Mouse (Mus musculus) hindbrain, embryonic 14.5 days (tissue): ENCODE measurements around the gene Adm2. TPM values are rescaled to one million over a fixed set of nuclear protein-coding genes. Genes with fewer than 3 reads are reported as not detected.

ENCODE experiments used
- ATAC-seq: fragments of 200-750 bp; cut with Nextera tagmentation; 2 replicates; pipeline ENCODE4 v1.8.0; 2017; ENCODE audit warnings: moderate number of reproducible peaks, mild to moderate bottlenecking, moderate TSS enrichment, moderate library complexity; ENCODE audit not compliant: low FRiP score
- DNase-seq: peaks from one replicate; pipeline ENCODE4 v3.0.0-alpha.2; 2015; ENCODE audit warnings: low spot score
- H3K27ac ChIP-seq: fragments of 300-500 bp; sonication (generic); 2 replicates; pipeline ENCODE4 v1.5.1; 2014; ENCODE audit warnings: mild to moderate bottlenecking, moderate library complexity
- H3K27me3 ChIP-seq: fragments of 300-500 bp; sonication (generic); 2 replicates; pipeline ENCODE4 v1.6.1; 2014; ENCODE audit warnings: mild to moderate bottlenecking, low read length, mixed read lengths; ENCODE audit not compliant: control insufficient read depth, insufficient read depth
- H3K36me3 ChIP-seq: fragments of 300-500 bp; sonication (generic); replicated peaks from 2 replicates; pipeline ENCODE4 v1.6.1; 2014; ENCODE audit not compliant: control insufficient read depth, insufficient read depth
- H3K4me1 ChIP-seq: fragments of 300-500 bp; sonication (generic); replicated peaks from 2 replicates; pipeline ENCODE4 v1.6.1; 2014; ENCODE audit warnings: antibody characterized with exemption, low read length, mixed read lengths; ENCODE audit not compliant: control insufficient read depth, insufficient read depth
- H3K4me2 ChIP-seq: fragments of 300-500 bp; sonication (generic); replicated peaks from 2 replicates; pipeline ENCODE4 v1.6.1; 2014; ENCODE audit warnings: mild to moderate bottlenecking, moderate library complexity
- H3K4me3 ChIP-seq: fragments of 300-500 bp; sonication (generic); replicated peaks from 2 replicates; pipeline ENCODE4 v1.5.1; 2014; ENCODE audit warnings: mild to moderate bottlenecking, low read length
- H3K9ac ChIP-seq: fragments of 300-500 bp; sonication (generic); 2 replicates; pipeline ENCODE4 v1.6.1; 2014
- H3K9me3 ChIP-seq: fragments of 300-500 bp; sonication (generic); 2 replicates; pipeline ENCODE4 v1.6.1; 2016; ENCODE audit warnings: low read length; ENCODE audit not compliant: control insufficient read depth
- WGBS: fragments of 180-500 bp; shearing (Covaris S2); extraction: QIAGEN DNeasy Blood & Tissue Kit; methylation state at CpG from one replicate; pipeline ENCODE4 v1.1.7; 2014; 5-methylcytosine and 5-hydroxymethylcytosine counted together
- polyA plus RNA-seq: library from polyadenylated mRNA; unstranded; fragments of >200 nt; fragmentation: Nextera tagmentation; extraction: Ambion mirVana; gene quantifications from 2 replicates; pipeline ENCODE4 v1.2.1, GENCODE M21; 2014

The Adm2 gene
- polyA plus RNA-seq, 1 experiment from 2014 or later, result not detected

- 82% methylated on average over 8 of the region's 8 CpGs for WGBS
- no peak for DNase-seq
- no peak overlapping the region for H3K4me2 ChIP-seq
These were observed 1.3 kb upstream of the Adm2 start for GRCm38 (mm10) chr15:89321264-89321663.

DNA sequence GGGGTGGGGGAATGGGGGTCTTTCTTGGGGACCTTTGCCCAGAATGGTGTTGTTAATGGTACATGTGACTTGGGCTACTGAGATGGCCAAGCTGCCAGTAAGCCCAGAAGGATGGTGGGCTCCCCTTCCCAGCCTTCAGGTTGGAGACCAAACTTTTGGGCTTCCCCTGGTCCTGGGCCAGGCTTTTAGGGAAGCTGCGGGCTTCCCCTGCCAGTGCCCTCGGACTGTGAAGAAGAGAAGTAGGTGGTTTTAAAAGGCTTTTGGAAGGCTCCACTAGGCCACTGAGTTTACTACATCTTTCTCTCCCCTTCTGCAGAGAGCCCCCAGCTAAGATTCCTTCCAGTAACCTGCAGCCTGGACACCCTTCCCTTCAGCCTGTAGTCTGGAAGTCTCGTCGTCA is 1.1 kb downstream of the Adm2 start:
- no peaks in the 10 kb centered on the region for H3K36me3 ChIP-seq
- no peak overlapping the region for H3K27ac ChIP-seq
- H3K9ac ChIP-seq, result no peak overlapping the region
- H3K4me2 ChIP-seq, result no peak overlapping the region
- DNase-seq, result no peak
- 83% methylated on average over 4 of the region's 4 CpGs for WGBS
- no peaks in the 10 kb centered on the region for H3K4me1 ChIP-seq
- no peak overlapping the region for H3K4me3 ChIP-seq
- no peaks in the 10 kb centered on the region for H3K9me3 ChIP-seq
- H3K27me3 ChIP-seq, result peaks cover 10% of the 10 kb centered on the region
- no peak for ATAC-seq

More at GRCm38 (mm10) chr15:89321264-89321663, 1.3 kb upstream of the Adm2 start:
- H3K9ac ChIP-seq, result no peak overlapping the region
- H3K4me1 ChIP-seq, result no peaks in the 10 kb centered on the region
- H3K36me3 ChIP-seq, result no peaks in the 10 kb centered on the region
- H3K9me3 ChIP-seq, result no peaks in the 10 kb centered on the region
- peaks cover 10% of the 10 kb centered on the region for H3K27me3 ChIP-seq
- no peak overlapping the region for H3K27ac ChIP-seq
- ATAC-seq, result no peak
- no peak overlapping the region for H3K4me3 ChIP-seq

DNA sequence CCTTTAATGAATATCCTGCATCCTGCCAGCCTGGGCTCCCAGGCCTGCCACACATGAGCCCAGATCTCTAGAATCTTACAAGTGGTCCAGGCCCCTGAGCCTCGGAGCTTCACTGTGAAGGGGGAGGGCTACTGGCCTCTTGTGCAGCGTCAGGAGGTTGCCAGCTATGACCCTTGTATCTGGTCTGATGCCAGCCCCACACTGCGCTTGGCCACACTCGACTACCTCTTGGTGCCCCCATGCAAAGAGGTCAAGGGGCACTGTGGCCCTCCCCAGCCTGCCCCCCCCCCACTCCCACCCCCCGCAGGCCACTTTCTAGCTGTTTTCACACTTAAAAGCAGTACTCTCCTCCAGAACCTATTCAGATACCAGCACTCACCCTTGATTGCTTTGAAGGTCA is 3.9 kb downstream of the Adm2 start:
- H3K27me3 ChIP-seq, result peaks cover 10% of the 10 kb centered on the region
- no peaks in the 10 kb centered on the region for H3K36me3 ChIP-seq
- H3K27ac ChIP-seq, result no peak overlapping the region
- no peaks in the 10 kb centered on the region for H3K4me1 ChIP-seq
- no peak overlapping the region for H3K9ac ChIP-seq
- H3K4me2 ChIP-seq, result no peak overlapping the region
- H3K9me3 ChIP-seq, result no peaks in the 10 kb centered on the region
- DNase-seq, result no peak
- WGBS, result 65% methylated on average over 5 of the region's 5 CpGs
- ATAC-seq, result no peak
- H3K4me3 ChIP-seq, result no peak overlapping the region

DNA sequence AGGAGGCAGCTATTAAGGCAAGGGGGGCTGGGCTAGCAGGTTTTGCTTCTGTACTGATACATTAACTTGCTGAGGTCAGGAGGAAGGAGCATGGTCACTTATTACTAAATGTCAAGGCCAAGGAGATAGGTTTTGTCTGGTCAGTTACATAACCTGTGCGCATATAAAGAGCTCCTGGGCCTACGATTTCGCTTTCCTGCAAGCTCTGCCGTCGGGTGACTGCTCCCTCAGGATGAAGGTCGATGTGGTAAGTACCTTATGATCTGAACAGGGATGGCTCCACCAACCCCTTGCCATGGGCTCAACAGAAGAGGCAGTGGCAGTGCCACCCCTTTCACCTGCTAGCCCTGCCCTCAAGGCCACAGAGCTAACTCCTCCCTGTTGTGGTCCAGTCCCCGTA is 11.8 kb downstream of the Adm2 start, which contains the start of gene Miox:
Gene Miox, plus strand, starts transcription at position 128 of the 400 bp plus-strand sequence.
- no peaks in the 10 kb centered on the region for H3K36me3 ChIP-seq
- DNase-seq (no peak), ATAC-seq (no peak)
- H3K27ac ChIP-seq, result no peak within 1 kb of the TSS
- WGBS, result 90% methylated on average over 7 of the region's 7 CpGs
- H3K4me2 ChIP-seq, result no peak within 1 kb of the TSS
- H3K4me3 ChIP-seq, result no peak within 1 kb of the TSS
- H3K27me3 ChIP-seq, result no peaks in the 10 kb centered on the region
- no peaks in the 10 kb centered on the region for H3K4me1 ChIP-seq
- H3K9me3 ChIP-seq, result no peaks in the 10 kb centered on the region
- no peak within 1 kb of the TSS for H3K9ac ChIP-seq

GRCm38 (mm10) chr15:89334774-89335537 is 12.4 kb downstream of the Adm2 start:
- H3K27ac ChIP-seq, result no peak overlapping the region
- no peak overlapping the region for H3K9ac ChIP-seq
- no peaks in the 10 kb centered on the region for H3K27me3 ChIP-seq
- no peaks in the 10 kb centered on the region for H3K9me3 ChIP-seq
- H3K36me3 ChIP-seq, result no peaks in the 10 kb centered on the region
- H3K4me2 ChIP-seq, result no peak overlapping the region
- H3K4me3 ChIP-seq, result no peak overlapping the region
- no peak for ATAC-seq
- DNase-seq, result no peak
- WGBS, result 83% methylated on average over 17 of the region's 17 CpGs
- H3K4me1 ChIP-seq, result no peaks in the 10 kb centered on the region

DNA sequence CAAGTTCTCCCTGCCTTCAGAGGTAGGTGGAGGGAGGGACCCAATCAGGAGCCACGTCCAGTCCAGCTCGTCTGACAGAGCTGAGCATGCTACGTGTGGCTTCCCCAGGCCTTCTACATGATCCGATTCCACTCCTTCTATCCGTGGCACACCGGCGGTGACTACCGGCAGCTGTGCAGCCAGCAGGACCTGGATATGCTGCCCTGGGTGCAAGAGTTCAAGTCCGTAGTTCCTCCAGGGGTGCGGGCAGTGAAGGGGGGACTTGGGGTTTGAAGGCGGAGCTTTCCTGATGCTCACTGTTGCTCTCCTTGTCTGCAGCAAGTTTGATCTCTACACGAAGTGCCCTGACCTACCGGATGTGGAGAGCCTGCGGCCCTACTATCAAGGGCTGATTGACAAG is 13.9 kb downstream of the Adm2 start:
- no peak overlapping the region for H3K9ac ChIP-seq
- no peaks in the 10 kb centered on the region for H3K36me3 ChIP-seq
- no peaks in the 10 kb centered on the region for H3K4me1 ChIP-seq
- no peak for DNase-seq
- no peaks in the 10 kb centered on the region for H3K27me3 ChIP-seq
- WGBS, result 88% methylated on average over 14 of the region's 14 CpGs
- no peak for ATAC-seq
- no peak overlapping the region for H3K27ac ChIP-seq
- no peaks in the 10 kb centered on the region for H3K9me3 ChIP-seq
- H3K4me2 ChIP-seq, result no peak overlapping the region
- no peak overlapping the region for H3K4me3 ChIP-seq

DNA sequence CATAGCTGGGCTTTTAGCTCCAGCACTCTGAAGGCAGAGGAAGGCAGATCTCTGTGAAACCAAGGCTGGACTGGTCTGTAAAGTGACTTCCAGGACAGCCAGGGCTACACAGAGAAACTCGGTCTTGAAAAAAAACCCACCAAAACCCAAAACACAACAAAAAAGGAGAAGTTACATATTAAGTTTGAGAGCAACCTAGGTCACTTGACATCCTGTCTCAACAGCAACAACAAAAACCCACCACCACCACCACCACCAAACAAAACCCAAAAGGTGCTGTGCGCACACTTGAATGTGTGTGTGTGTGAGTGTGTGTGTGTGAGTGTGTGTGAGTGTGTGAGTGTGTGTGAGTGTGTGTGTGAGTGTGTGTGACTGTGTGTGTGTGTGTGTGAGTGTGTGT is 17.2 kb downstream of the Adm2 start:
- H3K4me1 ChIP-seq, result no peaks in the 10 kb centered on the region
- H3K9ac ChIP-seq, result no peak overlapping the region
- H3K27ac ChIP-seq, result no peak overlapping the region
- DNase-seq, result no peak
- ATAC-seq, result no peak
- 85% methylated on average over 2 of the region's 2 CpGs for WGBS
- no peak overlapping the region for H3K4me2 ChIP-seq
- H3K4me3 ChIP-seq, result no peak overlapping the region
- no peaks in the 10 kb centered on the region for H3K9me3 ChIP-seq
- no peaks in the 10 kb centered on the region for H3K36me3 ChIP-seq
- no peaks in the 10 kb centered on the region for H3K27me3 ChIP-seq

DNA sequence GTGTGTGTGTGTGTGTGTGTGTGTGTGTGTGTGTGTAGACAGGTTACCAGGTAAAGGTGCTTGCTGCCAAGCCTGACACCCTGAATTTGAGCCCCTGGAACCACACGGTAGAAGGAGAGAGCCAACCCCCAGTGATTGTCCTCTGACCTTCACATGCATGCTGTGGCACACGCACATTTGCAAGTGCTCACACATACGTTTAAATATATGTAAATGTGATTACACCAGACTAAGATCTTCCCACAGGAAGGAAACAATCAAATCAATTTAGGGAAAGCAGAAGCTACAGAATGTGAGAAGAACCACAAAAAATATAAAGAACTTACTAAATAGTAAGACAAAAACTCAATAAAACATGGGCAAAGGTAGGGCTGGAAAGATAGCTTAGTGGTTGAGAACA is 17.6 kb downstream of the Adm2 start:
- Histone ChIP-seq H3K36me3 (no peaks in the 10 kb centered on the region), H3K9ac (no peak overlapping the region), H3K4me3 (no peak overlapping the region), H3K4me2 (no peak overlapping the region), H3K9me3 (no peaks in the 10 kb centered on the region), H3K4me1 (no peaks in the 10 kb centered on the region), H3K27me3 (no peaks in the 10 kb centered on the region), H3K27ac (no peak overlapping the region)
- 84% methylated on average over 3 of the region's 3 CpGs for whole genome bisulfite sequencing
- no peak for ATAC-seq
- DNase-seq, result no peak

DNA sequence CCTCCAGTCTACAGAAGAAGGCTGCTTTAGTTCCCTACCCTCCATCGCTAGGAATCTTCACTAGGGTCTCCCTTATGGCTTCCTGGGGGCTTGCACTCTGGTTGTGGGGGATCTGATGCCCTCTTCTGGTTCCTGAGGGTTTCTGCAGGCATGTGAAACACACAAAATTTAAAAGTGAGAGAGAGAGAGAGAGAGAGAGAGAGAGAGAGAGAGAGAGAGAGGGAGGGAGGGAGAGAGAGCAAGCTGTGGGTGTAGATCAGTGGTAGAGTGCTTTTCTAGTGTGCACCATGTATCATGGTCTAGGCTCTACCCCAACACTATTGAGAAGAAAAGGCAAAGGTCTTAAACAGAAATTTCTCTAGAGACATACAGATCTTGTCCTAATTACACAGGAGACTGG is 19.2 kb downstream of the Adm2 start:
- H3K4me2 ChIP-seq, result no peak overlapping the region
- H3K9ac ChIP-seq, result no peak overlapping the region
- DNase-seq (no peak), ATAC-seq (no peak)
- no peaks in the 10 kb centered on the region for H3K36me3 ChIP-seq
- no peaks in the 10 kb centered on the region for H3K9me3 ChIP-seq
- H3K4me1 ChIP-seq, result no peaks in the 10 kb centered on the region
- no peak overlapping the region for H3K27ac ChIP-seq
- H3K4me3 ChIP-seq, result no peak overlapping the region
- H3K27me3 ChIP-seq, result no peaks in the 10 kb centered on the region
- 25% methylated on average over 1 of the region's 1 CpGs for WGBS

DNA sequence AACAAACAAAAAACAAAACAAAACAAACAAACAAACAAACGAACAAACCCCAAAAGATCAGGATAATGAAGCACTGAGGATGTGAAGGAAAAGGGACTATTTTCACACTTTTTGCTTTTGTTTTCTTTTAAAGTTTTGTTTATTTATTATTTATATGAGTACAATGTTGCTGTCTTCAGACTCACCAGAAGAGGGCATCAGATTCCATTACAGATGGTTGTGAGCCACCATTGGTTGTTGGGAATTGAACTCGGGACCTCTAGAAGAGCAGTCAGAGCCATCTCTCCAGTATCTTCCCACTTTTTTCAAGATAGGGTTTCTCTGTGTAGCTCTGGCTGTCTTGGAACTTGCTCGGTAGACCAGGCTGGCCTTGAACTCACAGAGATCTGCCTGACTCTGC is 20.8 kb downstream of the Adm2 start:
- no peaks in the 10 kb centered on the region for H3K9me3 ChIP-seq
- no peak overlapping the region for H3K4me3 ChIP-seq
- DNase-seq (no peak), ATAC-seq (no peak)
- no peak overlapping the region for H3K4me2 ChIP-seq
- 92% methylated on average over 3 of the region's 3 CpGs for whole genome bisulfite sequencing
- no peaks in the 10 kb centered on the region for H3K4me1 ChIP-seq
- no peaks in the 10 kb centered on the region for H3K27me3 ChIP-seq
- H3K27ac ChIP-seq, result no peak overlapping the region
- no peak overlapping the region for H3K9ac ChIP-seq
- H3K36me3 ChIP-seq, result no peaks in the 10 kb centered on the region
